ENCODE assay signal across 28 mouse cellular contexts in the genomic region with DNA sequence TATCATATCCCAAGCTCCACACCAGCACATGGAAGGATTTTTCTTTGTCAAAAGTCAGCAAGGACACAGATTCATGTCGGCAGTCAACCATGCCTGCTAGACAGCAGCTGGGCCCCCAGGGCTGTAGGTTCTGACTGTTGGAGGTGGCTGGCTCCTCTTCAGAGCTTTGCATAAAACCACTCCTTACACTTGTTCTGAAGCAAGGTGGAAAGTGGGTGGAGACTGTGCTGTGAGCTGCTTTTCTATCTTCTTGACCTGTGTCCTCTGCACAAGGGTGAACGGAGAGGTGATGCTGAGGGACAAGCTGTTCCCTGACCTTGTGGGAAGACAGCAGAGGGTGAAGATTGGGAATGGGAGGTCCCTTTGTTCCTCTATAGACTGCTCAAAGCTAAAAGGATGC.
DNase-seq lines count a peak whose midpoint lies in the region; ATAC-seq lines count a peak whose summit lies in the region.
"Had no signal": no experiment of that assay in that cellular context is flagged by ENCODE, and none has a peak within 500 bp of the region (broad histone marks: within the 10 kb centered on the region; RNA-seq: fewer than 3 reads in every experiment).

No protein-coding gene starts in this region.

- no peak for ATAC-seq in hindbrain, embryonic 13.5 days (ENCODE audit: low FRiP score)
- ATAC-seq in hindbrain, embryonic 14.5 days (ENCODE audit: low FRiP score), result no peak
- ATAC-seq in limb, embryonic 11.5 days (ENCODE audit: insufficient number of reproducible peaks, low FRiP score, low TSS enrichment, low read depth), result no peak
- ATAC-seq: activated CD4-positive, CD25-positive, alpha-beta regulatory T cell, adult 4 months; CD4-positive, CD25-positive, alpha-beta regulatory T cell, adult 4 months; forebrain, embryonic 13.5 days; forebrain, postnatal 0 days; intestine, embryonic 15.5 days; Patski had no signal

- H3K9me3 ChIP-seq in hindbrain, embryonic 13.5 days, result no peaks in the 10 kb centered on the region
- no peaks in the 10 kb centered on the region for H3K9me3 ChIP-seq in hindbrain, embryonic 14.5 days (ENCODE audit: control insufficient read depth, low read length)
- no peaks in the 10 kb centered on the region for H3K9me3 ChIP-seq in limb, embryonic 11.5 days (ENCODE audit: control insufficient read depth, low read length)
- H3K9me3 ChIP-seq: forebrain, embryonic 10.5 days; forebrain, embryonic 13.5 days; hindbrain, embryonic 15.5 days; intestine, embryonic 15.5 days had no signal

- peaks cover 8% of the 10 kb centered on the region; the same call in 1 of the 2 replicates for H3K4me1 ChIP-seq in hindbrain, embryonic 13.5 days (replicated peaks)
- H3K4me1 ChIP-seq in hindbrain, embryonic 14.5 days (replicated peaks; ENCODE audit: control insufficient read depth, insufficient read depth, low read length), result no peaks in the 10 kb centered on the region
- no peaks in the 10 kb centered on the region for H3K4me1 ChIP-seq in limb, embryonic 11.5 days (ENCODE audit: control insufficient read depth, insufficient read depth, low read length)
- H3K4me1 ChIP-seq: forebrain, embryonic 10.5 days; forebrain, embryonic 13.5 days; hindbrain, embryonic 15.5 days; intestine, embryonic 15.5 days had no signal

- DNase-seq in hindbrain, embryonic 14.5 days (ENCODE audit: low spot score), result no peak
- DNase-seq in ES-CJ7 (ENCODE audit: low read depth, low spot score), result peak; percentile 24
- peak; percentile 77 for DNase-seq in ZHBTc4 (ENCODE audit: low read depth, low spot score)
- DNase-seq in limb, embryonic 11.5 days (ENCODE audit: low spot score), result peak; percentile 31
- DNase-seq in liver, result no peak
- no peak for DNase-seq in layer of hippocampus, adult 9-10 months (ENCODE audit: low spot score)
- no peak for DNase-seq in spleen, postnatal 10 days (ENCODE audit: low spot score in 2 of 2)
- DNase-seq: adrenal gland, adult 8-10 months; adrenal gland, postnatal 25 days; cerebellum, adult 11-12 months; cerebellum, adult 8-10 months; cerebellum, postnatal 10 days; cerebellum, postnatal 36 days; forebrain, postnatal 0 days; gastrocnemius, adult 2 months; gastrocnemius, postnatal 14 days; heart, adult 11 months; heart, postnatal 36 days had no signal

- no peaks in the 10 kb centered on the region for H3K27me3 ChIP-seq in hindbrain, embryonic 13.5 days
- no peaks in the 10 kb centered on the region for H3K27me3 ChIP-seq in hindbrain, embryonic 14.5 days (ENCODE audit: control insufficient read depth, insufficient read depth, low read length)
- H3K27me3 ChIP-seq in limb, embryonic 11.5 days (ENCODE audit: control insufficient read depth, insufficient read depth, low read length), result no peaks in the 10 kb centered on the region
- H3K27me3 ChIP-seq: forebrain, embryonic 13.5 days; hindbrain, embryonic 15.5 days; intestine, embryonic 15.5 days; Patski had no signal

- H3K4me2 ChIP-seq in hindbrain, embryonic 13.5 days, result no peak overlapping the region
- no peak overlapping the region for H3K4me2 ChIP-seq in hindbrain, embryonic 14.5 days (replicated peaks)
- no peak overlapping the region for H3K4me2 ChIP-seq in limb, embryonic 11.5 days (ENCODE audit: low read depth, severe bottlenecking)
- H3K4me2 ChIP-seq: forebrain, embryonic 13.5 days; heart, embryonic 11.5 days; hindbrain, embryonic 15.5 days; intestine, embryonic 15.5 days had no signal

- H3K36me3 ChIP-seq in hindbrain, embryonic 13.5 days, result no peaks in the 10 kb centered on the region
- H3K36me3 ChIP-seq in hindbrain, embryonic 14.5 days (replicated peaks; ENCODE audit: control insufficient read depth, insufficient read depth), result no peaks in the 10 kb centered on the region
- no peaks in the 10 kb centered on the region for H3K36me3 ChIP-seq in limb, embryonic 11.5 days (ENCODE audit: control insufficient read depth, insufficient read depth, low read length)
- H3K36me3 ChIP-seq: forebrain, embryonic 10.5 days; G1E; hindbrain, embryonic 15.5 days; intestine, embryonic 15.5 days had no signal

- no peak overlapping the region for H3K9ac ChIP-seq in hindbrain, embryonic 13.5 days
- no peak overlapping the region for H3K9ac ChIP-seq in hindbrain, embryonic 14.5 days
- no peak overlapping the region for H3K9ac ChIP-seq in limb, embryonic 11.5 days (ENCODE audit: low read length)
- H3K9ac ChIP-seq: forebrain, embryonic 13.5 days; forebrain, postnatal 0 days; hindbrain, embryonic 15.5 days; intestine, embryonic 15.5 days had no signal

- H3K27ac ChIP-seq in hindbrain, embryonic 13.5 days, result peak overlapping the region; percentile 42
- no peak overlapping the region for H3K27ac ChIP-seq in hindbrain, embryonic 14.5 days
- no peak overlapping the region for H3K27ac ChIP-seq in limb, embryonic 11.5 days (replicated peaks; ENCODE audit: low read depth, low read length)
- H3K27ac ChIP-seq: forebrain, embryonic 10.5 days; forebrain, embryonic 13.5 days; gastrocnemius, adult 2 months; hindbrain, embryonic 15.5 days; intestine, embryonic 15.5 days had no signal

- H3K4me3 ChIP-seq in hindbrain, embryonic 13.5 days, result no peak overlapping the region
- no peak overlapping the region for H3K4me3 ChIP-seq in hindbrain, embryonic 14.5 days (replicated peaks; ENCODE audit: low read length)
- H3K4me3 ChIP-seq in limb, embryonic 11.5 days (ENCODE audit: low read depth, low read length), result no peak overlapping the region
- H3K4me3 ChIP-seq: forebrain, embryonic 10.5 days; forebrain, embryonic 13.5 days; gastrocnemius, adult 2 months; hindbrain, embryonic 15.5 days; intestine, embryonic 15.5 days had no signal

- 58% methylated on average over 2 of the region's 2 CpGs for WGBS in hindbrain, embryonic 13.5 days
- WGBS in hindbrain, embryonic 14.5 days, result 70% methylated on average over 2 of the region's 2 CpGs
- 64% methylated on average over 2 of the region's 2 CpGs for WGBS in limb, embryonic 11.5 days

Comparison
In these comparisons a context has a peak if more than half of its experiments do, and no peak if none do; other contexts are left out.
1. DNase-seq: peak in ES-CJ7 (single experiment), ZHBTc4 (single experiment) and limb, embryonic 11.5 days (single experiment); none in hindbrain, embryonic 14.5 days (single experiment), liver (single experiment), layer of hippocampus, adult 9-10 months (single experiment) and spleen, postnatal 10 days (0 of 2).